Mouse (Mus musculus): ENCODE measurements around the gene Ano1. TPM values are rescaled to one million over a fixed set of nuclear protein-coding genes. Genes with fewer than 3 reads are reported as not detected.

The Ano1 gene
- polyA plus RNA-seq, 1 experiment from 2014 or later, result 53.6 TPM

DNA sequence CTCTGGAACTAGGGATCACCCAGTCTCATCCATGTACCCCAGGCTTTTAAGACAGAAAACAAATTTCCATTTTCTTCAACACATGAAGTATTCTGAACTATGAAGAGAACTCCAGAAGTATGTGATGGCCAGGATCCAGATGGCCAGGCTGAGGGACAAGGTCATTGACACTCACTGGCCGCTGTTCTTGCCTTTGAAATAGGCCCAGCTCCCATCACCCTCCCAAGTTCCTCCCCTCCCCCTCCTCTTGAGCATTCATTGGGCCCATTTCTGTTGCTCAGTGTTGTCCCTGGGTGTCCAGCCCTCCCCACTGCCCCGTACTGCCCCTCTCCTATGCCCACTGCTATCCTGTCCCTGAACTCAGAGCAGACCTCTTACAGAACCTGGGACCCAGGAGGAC is 2.9 kb upstream of the Ano1 start:
- WGBS, result 74% methylated on average over 2 of the region's 2 CpGs
- Histone ChIP-seq H3K9ac (replicated peaks; ENCODE audit: low read length) (no peak overlapping the region), H3K27ac (ENCODE audit: low read length) (no peak overlapping the region), H3K4me1 (ENCODE audit: insufficient read depth, low read length) (peaks cover 11% of the 10 kb centered on the region), H3K9me3 (ENCODE audit: low read length) (no peaks in the 10 kb centered on the region), H3K4me2 (replicated peaks; ENCODE audit: low read depth, low read length) (no peak overlapping the region), H3K4me3 (ENCODE audit: low read length) (no peak overlapping the region), H3K27me3 (ENCODE audit: insufficient read depth, low read length) (0 out of 2 replicates have a peak, but pooled peaks cover under 1% of the 10 kb centered on the region), H3K36me3 (ENCODE audit: insufficient read depth, low read length) (no peaks in the 10 kb centered on the region)
- no peak for ATAC-seq (ENCODE audit: low FRiP score, low TSS enrichment)

DNA sequence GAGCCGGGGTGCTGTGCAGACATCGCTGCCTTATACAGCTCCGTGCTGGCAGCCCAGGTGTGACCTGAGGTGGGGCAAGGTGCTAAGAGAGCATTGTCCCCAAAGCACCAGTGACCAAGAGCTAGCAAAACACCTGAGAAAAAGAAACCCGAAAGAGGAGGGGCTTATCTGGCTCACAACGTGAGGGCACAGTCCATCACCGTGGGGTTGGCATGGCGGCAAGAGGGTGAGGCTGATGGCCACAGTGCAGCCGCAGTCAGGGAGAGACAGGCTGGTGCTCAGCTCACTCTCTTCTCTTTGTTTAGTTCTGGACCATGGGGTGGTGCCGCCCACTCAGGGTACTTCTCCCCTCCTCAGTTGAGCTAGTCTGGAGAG is 1.9 kb upstream of the Ano1 start:
- H3K27ac ChIP-seq (ENCODE audit: low read length), result no peak overlapping the region
- no peak for ATAC-seq (ENCODE audit: low FRiP score, low TSS enrichment)

DNA sequence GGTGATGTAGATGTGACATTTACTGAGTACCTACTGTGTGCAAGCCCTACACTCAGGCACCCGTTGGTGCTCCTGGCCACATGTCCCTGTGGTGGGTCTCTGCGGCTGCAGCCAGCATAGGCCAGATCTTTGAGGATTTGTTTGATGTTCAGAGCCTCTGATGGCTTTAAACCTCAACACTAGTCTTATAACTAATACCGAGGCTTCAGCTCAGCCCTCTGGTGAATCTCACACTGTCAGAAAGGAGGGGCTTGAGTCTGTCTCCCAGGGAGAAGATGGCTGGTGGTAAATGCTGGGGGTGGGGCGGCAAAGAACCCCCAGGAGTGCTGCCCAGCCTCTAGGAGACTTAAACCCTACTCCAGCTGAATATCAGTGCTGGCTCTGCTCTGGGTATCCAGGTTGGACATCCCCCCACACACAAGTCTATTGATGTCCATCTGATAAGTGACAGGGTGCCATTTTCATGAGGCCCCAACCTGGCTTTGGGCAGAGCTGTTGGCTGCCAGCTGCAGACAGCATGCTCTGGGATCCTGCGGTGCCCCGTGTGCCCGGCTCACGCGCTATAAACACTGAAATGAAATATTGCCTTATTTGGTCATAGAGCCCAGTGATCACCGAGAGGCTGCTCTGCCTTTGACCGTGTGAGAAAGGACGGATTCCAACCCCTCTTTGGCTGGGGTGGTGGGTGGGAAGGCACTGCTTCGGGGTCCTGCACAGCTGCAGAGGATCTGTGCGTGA is 1.3 kb upstream of the Ano1 start:
- H3K27ac ChIP-seq (ENCODE audit: low read length), result peak overlapping the region; percentile 13; the same call in 1 of the 2 replicates
- WGBS, result 55% methylated on average over 14 of the region's 14 CpGs

More for the DNA sequence above, 1.9 kb upstream of the Ano1 start:
- 83% methylated on average over 9 of the region's 9 CpGs for WGBS
- Histone ChIP-seq H3K4me3 (ENCODE audit: low read length) (no peak overlapping the region), H3K36me3 (ENCODE audit: insufficient read depth, low read length) (no peaks in the 10 kb centered on the region), H3K4me2 (replicated peaks; ENCODE audit: low read depth, low read length) (no peak overlapping the region), H3K4me1 (ENCODE audit: insufficient read depth, low read length) (peaks cover 11% of the 10 kb centered on the region), H3K27me3 (ENCODE audit: insufficient read depth, low read length) (0 out of 2 replicates have a peak, but pooled peaks cover 3% of the 10 kb centered on the region), H3K9me3 (ENCODE audit: low read length) (no peaks in the 10 kb centered on the region), H3K9ac (replicated peaks; ENCODE audit: low read length) (no peak overlapping the region)

DNA sequence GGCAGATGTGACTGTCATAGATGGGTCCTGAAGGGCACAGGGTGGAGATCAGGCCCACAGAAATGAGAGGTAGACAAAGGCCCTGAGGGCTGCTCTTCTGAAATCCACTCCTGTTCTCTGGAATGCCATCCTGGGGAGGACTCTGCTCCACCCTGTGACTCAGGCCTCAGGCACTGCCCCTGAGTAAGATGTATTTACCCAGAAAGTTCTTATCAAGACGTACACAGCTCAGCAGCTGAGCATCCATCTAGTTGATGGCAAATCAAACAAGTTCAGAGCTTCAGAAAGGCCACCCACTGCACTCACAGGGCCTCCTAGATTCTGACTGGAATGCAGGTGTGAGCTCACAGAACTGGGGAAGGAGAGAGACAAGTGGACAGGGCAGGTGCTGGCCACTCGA is 4.0 kb downstream of the Ano1 start:
- ATAC-seq (ENCODE audit: low FRiP score, low TSS enrichment), result no peak
- Histone ChIP-seq H3K27ac (ENCODE audit: low read length) (no peak overlapping the region), H3K4me3 (ENCODE audit: low read length) (no peak overlapping the region), H3K27me3 (ENCODE audit: insufficient read depth, low read length) (0 out of 2 replicates have a peak, but pooled peaks cover 3% of the 10 kb centered on the region), H3K9ac (replicated peaks; ENCODE audit: low read length) (peak overlapping the region; percentile 2; the same call in 1 of the 2 replicates), H3K9me3 (ENCODE audit: low read length) (no peaks in the 10 kb centered on the region), H3K36me3 (ENCODE audit: insufficient read depth, low read length) (no peaks in the 10 kb centered on the region), H3K4me2 (replicated peaks; ENCODE audit: low read depth, low read length) (no peak overlapping the region), H3K4me1 (ENCODE audit: insufficient read depth, low read length) (peaks cover 3% of the 10 kb centered on the region; the same call in 1 of the 2 replicates)
- WGBS, result 42% methylated on average over 2 of the region's 2 CpGs

More for the DNA sequence above, 1.3 kb upstream of the Ano1 start:
- Histone ChIP-seq H3K4me3 (ENCODE audit: low read length) (no peak overlapping the region), H3K27me3 (ENCODE audit: insufficient read depth, low read length) (0 out of 2 replicates have a peak, but pooled peaks cover 3% of the 10 kb centered on the region), H3K9ac (replicated peaks; ENCODE audit: low read length) (no peak overlapping the region), H3K9me3 (ENCODE audit: low read length) (no peaks in the 10 kb centered on the region), H3K4me2 (replicated peaks; ENCODE audit: low read depth, low read length) (no peak overlapping the region), H3K4me1 (ENCODE audit: insufficient read depth, low read length) (peaks cover 11% of the 10 kb centered on the region), H3K36me3 (ENCODE audit: insufficient read depth, low read length) (no peaks in the 10 kb centered on the region)
- ATAC-seq (ENCODE audit: low FRiP score, low TSS enrichment), result no peak

DNA sequence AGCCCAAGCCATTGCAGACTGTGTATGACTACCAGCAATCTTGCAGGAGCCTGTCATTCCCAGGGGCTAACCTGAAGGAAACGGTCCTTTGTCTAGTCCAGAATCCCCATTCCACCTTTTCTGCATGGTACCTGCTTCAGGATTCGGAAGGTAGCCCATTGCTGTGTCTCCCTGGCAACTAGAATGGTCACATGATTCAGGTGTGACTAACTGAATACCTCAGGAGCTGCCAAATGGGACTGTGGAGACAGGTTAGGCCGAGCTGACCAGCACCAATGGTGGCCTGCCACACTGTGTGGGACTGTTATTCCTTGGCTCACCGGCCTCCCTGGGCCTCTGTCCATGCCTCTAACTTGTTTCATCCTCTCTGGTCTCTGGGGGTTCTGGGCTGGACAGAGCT is 5.3 kb downstream of the Ano1 start:
- H3K9me3 ChIP-seq (ENCODE audit: low read length), result no peaks in the 10 kb centered on the region
- H3K27me3 ChIP-seq (ENCODE audit: insufficient read depth, low read length), result peaks cover 3% of the 10 kb centered on the region; the same call in 1 of the 2 replicates
- H3K9ac ChIP-seq (replicated peaks; ENCODE audit: low read length), result no peak overlapping the region
- 83% methylated on average over 4 of the region's 4 CpGs for WGBS
- H3K4me3 ChIP-seq (ENCODE audit: low read length), result no peak overlapping the region
- no peaks in the 10 kb centered on the region for H3K36me3 ChIP-seq (ENCODE audit: insufficient read depth, low read length)
- H3K4me1 ChIP-seq (ENCODE audit: insufficient read depth, low read length), result no peaks in the 10 kb centered on the region
- H3K4me2 ChIP-seq (replicated peaks; ENCODE audit: low read depth, low read length), result no peak overlapping the region
- H3K27ac ChIP-seq (ENCODE audit: low read length), result no peak overlapping the region
- 0 out of 2 replicates have a peak, but pooled peaks have one; percentile 34 for ATAC-seq (ENCODE audit: low FRiP score, low TSS enrichment)

DNA sequence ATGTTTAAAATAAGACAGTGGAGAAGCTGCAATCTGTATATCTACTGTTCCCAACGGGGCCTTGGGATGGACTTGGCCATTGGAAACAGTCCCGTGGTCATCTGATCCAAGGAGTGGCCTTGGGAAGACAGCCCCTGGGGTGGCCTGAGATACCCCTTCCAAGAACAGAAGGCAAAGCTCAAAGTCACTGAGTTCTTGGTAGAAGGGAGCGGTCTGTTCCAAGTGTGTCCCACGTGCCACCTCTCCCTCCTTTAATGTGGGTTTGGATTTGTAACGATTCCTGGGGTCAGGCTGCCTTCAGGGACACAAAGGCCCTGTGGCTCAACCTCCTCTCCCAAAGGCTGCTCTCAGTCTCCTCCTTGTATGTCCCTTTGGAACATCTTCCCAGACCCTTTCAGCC is 7.9 kb downstream of the Ano1 start:
- Histone ChIP-seq H3K27me3 (ENCODE audit: insufficient read depth, low read length) (no peaks in the 10 kb centered on the region; the same call in 1 of the 2 replicates), H3K4me1 (ENCODE audit: insufficient read depth, low read length) (peaks cover 17% of the 10 kb centered on the region), H3K4me2 (replicated peaks; ENCODE audit: low read depth, low read length) (no peak overlapping the region), H3K9ac (replicated peaks; ENCODE audit: low read length) (no peak overlapping the region), H3K9me3 (ENCODE audit: low read length) (no peaks in the 10 kb centered on the region), H3K4me3 (ENCODE audit: low read length) (no peak overlapping the region), H3K36me3 (ENCODE audit: insufficient read depth, low read length) (no peaks in the 10 kb centered on the region), H3K27ac (ENCODE audit: low read length) (no peak overlapping the region)
- WGBS, result 83% methylated on average over 5 of the region's 5 CpGs
- ATAC-seq (ENCODE audit: low FRiP score, low TSS enrichment), result no peak

DNA sequence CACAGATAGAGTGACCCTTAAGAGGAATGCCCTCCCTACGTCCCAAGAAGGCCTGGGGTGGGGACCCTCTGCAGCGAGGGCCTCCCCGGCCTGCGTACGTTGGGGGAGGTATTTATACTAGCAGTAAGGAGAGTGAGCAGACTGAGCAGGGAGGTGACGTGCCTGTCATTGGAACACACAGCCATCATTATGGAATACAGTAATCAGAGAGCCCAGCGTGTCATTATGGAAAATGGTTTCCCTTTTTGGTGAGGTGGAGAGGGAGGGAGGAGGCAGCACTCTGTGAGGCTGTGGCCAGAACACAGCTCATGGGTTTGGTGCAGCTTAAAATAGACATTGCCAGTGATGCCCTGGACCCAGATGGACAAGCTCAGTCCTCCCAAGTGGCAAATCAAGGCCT is 11.1 kb downstream of the Ano1 start:
- H3K36me3 ChIP-seq (ENCODE audit: insufficient read depth, low read length), result no peaks in the 10 kb centered on the region
- no peak overlapping the region for H3K9ac ChIP-seq (replicated peaks; ENCODE audit: low read length)
- peaks cover 17% of the 10 kb centered on the region for H3K27me3 ChIP-seq (ENCODE audit: insufficient read depth, low read length)
- no peaks in the 10 kb centered on the region for H3K9me3 ChIP-seq (ENCODE audit: low read length)
- 37% methylated on average over 7 of the region's 7 CpGs for WGBS
- no peak for ATAC-seq (ENCODE audit: low FRiP score, low TSS enrichment)
- H3K4me3 ChIP-seq (ENCODE audit: low read length), result no peak overlapping the region
- H3K27ac ChIP-seq (ENCODE audit: low read length), result no peak overlapping the region
- H3K4me2 ChIP-seq (replicated peaks; ENCODE audit: low read depth, low read length), result no peak overlapping the region
- peaks cover 32% of the 10 kb centered on the region for H3K4me1 ChIP-seq (ENCODE audit: insufficient read depth, low read length)

DNA sequence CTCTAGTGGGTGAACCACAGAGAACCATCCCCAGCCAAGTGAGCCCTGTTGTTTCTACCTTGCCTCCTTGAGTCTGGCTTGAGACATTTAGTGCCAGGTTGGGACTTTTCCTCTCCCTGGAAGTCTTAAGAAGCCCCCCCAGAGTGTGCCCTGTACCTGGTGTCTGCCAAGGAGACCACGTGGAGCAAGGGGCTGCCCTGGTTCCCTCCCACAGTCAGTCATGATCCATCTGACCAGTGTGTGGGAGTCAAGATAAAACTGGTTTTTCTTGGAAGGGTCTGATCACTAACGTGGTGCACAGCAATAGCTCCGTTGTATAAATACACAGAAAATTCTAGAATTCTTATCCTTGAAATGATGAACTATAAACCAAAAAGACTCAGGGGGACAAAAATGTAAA is 12.0 kb downstream of the Ano1 start:
- H3K9ac ChIP-seq (replicated peaks; ENCODE audit: low read length), result no peak overlapping the region
- 13% methylated on average over 3 of the region's 3 CpGs for WGBS
- H3K27ac ChIP-seq (ENCODE audit: low read length), result no peak overlapping the region
- H3K4me1 ChIP-seq (ENCODE audit: insufficient read depth, low read length), result peaks cover 32% of the 10 kb centered on the region
- H3K27me3 ChIP-seq (ENCODE audit: insufficient read depth, low read length), result peaks cover 17% of the 10 kb centered on the region
- no peak for ATAC-seq (ENCODE audit: low FRiP score, low TSS enrichment)
- no peaks in the 10 kb centered on the region for H3K36me3 ChIP-seq (ENCODE audit: insufficient read depth, low read length)
- H3K9me3 ChIP-seq (ENCODE audit: low read length), result no peaks in the 10 kb centered on the region
- H3K4me3 ChIP-seq (ENCODE audit: low read length), result no peak overlapping the region
- no peak overlapping the region for H3K4me2 ChIP-seq (replicated peaks; ENCODE audit: low read depth, low read length)

DNA sequence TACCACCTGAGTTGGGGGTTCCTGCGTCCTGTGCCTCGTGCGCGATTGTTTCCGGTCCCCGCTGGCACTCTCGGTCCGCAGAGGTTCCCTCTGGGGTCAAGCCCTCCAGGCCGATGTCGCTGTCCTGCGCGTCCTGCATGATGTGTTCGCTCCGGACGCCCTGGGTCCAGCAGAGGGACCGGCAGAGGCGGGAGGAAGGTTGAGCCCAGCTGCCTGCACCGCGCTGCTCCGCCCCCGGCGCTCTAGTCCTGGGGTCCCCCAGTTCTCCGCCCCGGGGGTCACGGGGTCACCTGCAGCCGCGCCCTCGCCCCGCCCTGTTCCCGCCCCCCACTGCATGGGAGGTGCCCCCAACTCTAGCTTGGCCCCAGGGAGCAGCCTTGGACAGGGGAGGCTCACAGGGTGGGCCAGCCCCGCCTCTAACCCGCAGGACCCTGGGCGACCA is 13.4 kb downstream of the Ano1 start:
- Histone ChIP-seq H3K36me3 (ENCODE audit: insufficient read depth, low read length) (no peaks in the 10 kb centered on the region), H3K9ac (replicated peaks; ENCODE audit: low read length) (peak overlapping the region; percentile 62), H3K27ac (ENCODE audit: low read length) (no peak overlapping the region), H3K4me2 (replicated peaks; ENCODE audit: low read depth, low read length) (peak overlapping the region; percentile 75), H3K9me3 (ENCODE audit: low read length) (no peaks in the 10 kb centered on the region), H3K27me3 (ENCODE audit: insufficient read depth, low read length) (peaks cover 17% of the 10 kb centered on the region), H3K4me1 (ENCODE audit: insufficient read depth, low read length) (peaks cover 32% of the 10 kb centered on the region), H3K4me3 (ENCODE audit: low read length) (peak overlapping the region; percentile 47)
- peak; percentile 49; the same call in 1 of the 2 replicates for ATAC-seq (ENCODE audit: low FRiP score, low TSS enrichment)
- WGBS, result under 1% methylated on average over 33 of the region's 33 CpGs

DNA sequence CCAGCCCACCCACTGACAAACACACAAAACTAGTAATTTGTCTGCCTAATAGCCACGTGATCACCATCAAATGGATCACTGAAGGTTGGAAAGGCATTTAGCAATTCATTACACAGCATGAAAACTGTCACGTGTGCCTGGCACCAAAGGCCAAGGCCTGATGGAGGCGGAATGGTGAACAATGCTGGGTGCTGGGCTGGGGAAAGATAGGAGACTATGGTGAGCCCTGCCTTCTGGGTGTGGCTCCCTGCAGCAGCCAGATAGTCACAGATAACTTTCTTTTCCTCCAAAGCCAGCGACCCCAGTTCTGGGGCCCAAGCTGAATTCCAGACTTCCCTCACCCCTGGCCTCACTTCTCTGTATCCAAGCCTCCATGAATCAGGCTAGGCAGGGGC is 19.9 kb downstream of the Ano1 start:
- H3K27ac ChIP-seq (ENCODE audit: low read length), result no peak overlapping the region
- WGBS, result 47% methylated on average over 4 of the region's 4 CpGs
- no peak overlapping the region for H3K9ac ChIP-seq (replicated peaks; ENCODE audit: low read length)
- H3K36me3 ChIP-seq (ENCODE audit: insufficient read depth, low read length), result no peaks in the 10 kb centered on the region
- H3K9me3 ChIP-seq (ENCODE audit: low read length), result no peaks in the 10 kb centered on the region
- no peak overlapping the region for H3K4me2 ChIP-seq (replicated peaks; ENCODE audit: low read depth, low read length)
- no peak for ATAC-seq (ENCODE audit: low FRiP score, low TSS enrichment)
- H3K27me3 ChIP-seq (ENCODE audit: insufficient read depth, low read length), result peaks cover 10% of the 10 kb centered on the region
- peaks cover 6% of the 10 kb centered on the region; the same call in 1 of the 2 replicates for H3K4me1 ChIP-seq (ENCODE audit: insufficient read depth, low read length)
- H3K4me3 ChIP-seq (ENCODE audit: low read length), result no peak overlapping the region
